Mouse (Mus musculus) G1E (cell line): Measurements from ENCODE around the gene Med12.

Experiments
- CTCF ChIP-seq: IDR thresholded peaks from 2 replicates; pipeline ENCODE4 v1.5.1; 2012; ENCODE audit warnings: low read depth, low read length, inconsistent platforms, mixed read lengths
- GATA1 ChIP-seq: IDR thresholded peaks from 2 replicates; pipeline ENCODE4 v1.6.1; 2012; ENCODE audit warnings: borderline replicate concordance, low read length, inconsistent platforms, mixed read lengths
- GATA2 ChIP-seq: IDR thresholded peaks from 2 replicates; pipeline ENCODE4 v1.6.1; 2012; ENCODE audit warnings: low read depth, low read length, inconsistent platforms, borderline replicate concordance
- POLR2AphosphoS5 ChIP-seq: IDR thresholded peaks from 2 replicates; pipeline ENCODE4 v1.6.1; 2012; ENCODE audit warnings: low read depth, low read length, inconsistent platforms; ENCODE audit not compliant: insufficient replicate concordance
- TAL1 ChIP-seq: conservative IDR thresholded peaks from 2 replicates; pipeline ENCODE4 v1.6.1; 2012; ENCODE audit warnings: low read depth, low read length, inconsistent platforms, mixed read lengths

DNA sequence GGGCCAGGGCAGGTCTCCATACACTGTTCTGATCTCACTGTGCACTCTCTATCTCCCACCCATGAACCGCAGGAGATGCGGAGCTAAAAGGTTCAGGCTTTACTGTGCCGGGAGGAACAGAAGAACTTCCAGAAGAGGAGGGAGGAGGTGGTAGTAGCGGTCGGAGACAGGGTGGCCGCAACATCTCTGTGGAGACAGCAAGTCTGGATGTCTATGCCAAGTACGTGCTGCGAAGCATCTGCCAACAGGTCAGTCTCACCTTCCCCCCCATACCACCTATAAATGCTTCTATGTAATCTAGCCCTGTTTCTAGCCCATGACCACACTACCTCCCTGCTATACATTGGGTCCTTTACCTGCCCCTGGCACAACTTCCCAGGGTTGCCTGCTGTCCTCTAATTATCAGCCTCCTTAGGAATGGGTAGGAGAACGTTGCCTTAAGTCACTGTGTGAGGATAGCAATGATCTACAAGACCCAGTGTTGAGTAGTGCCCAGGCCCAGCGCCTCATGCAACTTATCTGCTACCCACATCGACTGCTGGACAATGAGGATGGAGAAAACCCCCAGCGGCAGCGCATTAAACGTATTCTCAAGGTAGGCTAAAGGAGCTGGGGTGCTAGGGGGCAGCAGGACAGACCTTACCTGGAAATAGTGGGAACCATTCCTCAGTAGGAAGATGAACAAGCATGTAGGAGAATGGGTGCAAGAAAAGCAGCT is 12.3 kb downstream of the Med12 start:
- TF ChIP-seq CTCF (no peak), GATA1 (no peak), TAL1 (no peak), POLR2AphosphoS5 (no peak), GATA2 (no peak)
